Mouse (Mus musculus) small intestine, adult 2 months (tissue): ENCODE results near the gene Tti1.

ENCODE experiments used
- CTCF ChIP-seq: fragments of 200-500 bp; IDR thresholded peaks from 2 replicates; pipeline ENCODE4 v1.5.1; 2012; ENCODE audit warnings: low read depth, mild to moderate bottlenecking, control low read depth, inconsistent platforms, low read length, moderate library complexity, mixed read lengths; ENCODE audit not compliant: insufficient replicate concordance, insufficient read length; ENCODE audit errors: extremely low read depth
- POLR2A ChIP-seq: fragments of 200-500 bp; IDR thresholded peaks from 2 replicates; pipeline ENCODE4 v1.6.1; 2012; ENCODE audit warnings: low read depth, mild to moderate bottlenecking, control low read depth, inconsistent platforms, low read length, moderate library complexity

DNA sequence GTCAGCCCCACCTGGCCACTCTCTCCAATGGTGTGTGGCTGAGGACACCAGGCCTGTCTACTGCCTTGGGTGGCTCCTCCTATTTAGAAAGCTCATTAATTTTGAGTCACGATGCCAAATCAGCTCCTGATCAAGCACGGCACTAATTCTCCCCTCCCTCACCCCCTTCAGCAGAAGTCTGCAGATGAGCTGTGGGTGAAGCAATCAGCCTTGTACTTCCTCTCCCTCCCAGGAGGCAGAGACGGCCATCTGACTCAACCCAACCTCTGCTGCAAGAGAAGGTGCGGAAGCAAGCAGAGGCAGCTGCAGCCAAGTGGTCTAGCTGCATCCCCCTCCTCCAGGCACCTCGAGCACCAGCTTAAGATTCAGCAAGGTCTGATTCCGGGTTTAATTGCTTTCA, 37.2 kb downstream of the Tti1 start:
- TF ChIP-seq CTCF (no peak), POLR2A (no peak)
